Mouse (Mus musculus) heart, embryonic 10.5 days (tissue): Measurements from ENCODE around the gene Gusb. TPM values are rescaled to one million over a fixed set of nuclear protein-coding genes. Genes with fewer than 3 reads are reported as not detected.

Experiments
- DNase-seq: peaks from one replicate; pipeline ENCODE4 v3.0.0-alpha.2; 2017; ENCODE audit warnings: low spot score
- H3K27ac ChIP-seq: fragments of 300-500 bp; sonication (generic); 2 replicates; pipeline ENCODE4 v1.5.1; 2016; ENCODE audit warnings: mild to moderate bottlenecking
- H3K27me3 ChIP-seq: fragments of 300-500 bp; sonication (generic); 2 replicates; pipeline ENCODE4 v1.6.1; 2016; ENCODE audit warnings: mild to moderate bottlenecking; ENCODE audit not compliant: poor library complexity, insufficient read depth, severe bottlenecking
- H3K36me3 ChIP-seq: fragments of 300-500 bp; sonication (generic); 2 replicates; pipeline ENCODE4 v1.6.1; 2016; ENCODE audit warnings: mild to moderate bottlenecking, moderate library complexity
- H3K4me1 ChIP-seq: fragments of 300-500 bp; sonication (generic); 2 replicates; pipeline ENCODE4 v1.6.1; 2016; ENCODE audit warnings: mild to moderate bottlenecking
- H3K4me3 ChIP-seq: fragments of 300-500 bp; sonication (generic); 2 replicates; pipeline ENCODE4 v1.5.1; 2016; ENCODE audit warnings: mild to moderate bottlenecking, moderate library complexity
- H3K9me3 ChIP-seq: fragments of 300-500 bp; sonication (generic); 2 replicates; pipeline ENCODE4 v1.6.1; 2016; ENCODE audit warnings: mild to moderate bottlenecking, moderate library complexity
- WGBS: fragments of 180-500 bp; shearing (Covaris S2); methylation state at CpG from one replicate; pipeline ENCODE4 v1.1.7; 2016; 5-methylcytosine and 5-hydroxymethylcytosine counted together
- polyA plus RNA-seq: library from polyadenylated mRNA; unstranded; fragments of >200 nt; fragmentation: Nextera tagmentation; extraction: Ambion mirVana; gene quantifications from 2 replicates; pipeline ENCODE4 v1.2.1, GENCODE M21; 2016

The Gusb gene
- polyA plus RNA-seq, result 47.3 and 56.8 TPM in 2 replicates

- under 1% methylated on average over 39 of the region's 39 CpGs for WGBS
- H3K36me3 ChIP-seq, result peaks cover 9% of the 10 kb centered on the region; the same call in 1 of the 2 replicates
- peaks cover 22% of the 10 kb centered on the region for H3K4me1 ChIP-seq
- peak within 1 kb of the TSS; percentile 82 for H3K4me3 ChIP-seq
- H3K9me3 ChIP-seq, result no peaks in the 10 kb centered on the region
- H3K27me3 ChIP-seq, result no peaks in the 10 kb centered on the region
- DNase-seq, result peak; percentile 96
- peak within 1 kb of the TSS; percentile 94 for H3K27ac ChIP-seq
These were observed at the start of gene Gusb for GRCm38 (mm10) chr5:130002301-130003146. Gusb (minus strand) TSS chr5:130003049.

- peaks cover 39% of the 10 kb centered on the region for H3K36me3 ChIP-seq
- H3K9me3 ChIP-seq, result no peaks in the 10 kb centered on the region
These were observed 49.7 kb upstream of the Gusb start for GRCm38 (mm10) chr5:130052510-130052909.

GRCm38 (mm10) chr5:130051073-130051860 lies 48.4 kb upstream of the Gusb start:
- Histone ChIP-seq H3K4me1 (0 out of 2 replicates have a peak, but pooled peaks cover 5% of the 10 kb centered on the region), H3K27ac (no peak overlapping the region), H3K36me3 (peaks cover 50% of the 10 kb centered on the region), H3K9me3 (no peaks in the 10 kb centered on the region), H3K4me3 (no peak overlapping the region), H3K27me3 (peaks cover 59% of the 10 kb centered on the region)
- DNase-seq, result no peak
- WGBS, result 81% methylated on average over 15 of the region's 15 CpGs

More at GRCm38 (mm10) chr5:130052510-130052909, 49.7 kb upstream of the Gusb start:
- H3K4me3 ChIP-seq, result no peak overlapping the region
- H3K4me1 ChIP-seq, result no peaks in the 10 kb centered on the region
- no peak overlapping the region for H3K27ac ChIP-seq
- no peak for DNase-seq
- peaks cover 59% of the 10 kb centered on the region for H3K27me3 ChIP-seq
- 77% methylated on average over 5 of the region's 5 CpGs for WGBS

- Histone ChIP-seq H3K27ac (no peak overlapping the region), H3K4me3 (no peak overlapping the region), H3K4me1 (0 out of 2 replicates have a peak, but pooled peaks cover 7% of the 10 kb centered on the region), H3K9me3 (no peaks in the 10 kb centered on the region), H3K27me3 (peaks cover 65% of the 10 kb centered on the region), H3K36me3 (peaks cover 51% of the 10 kb centered on the region)
- WGBS, result 58% methylated on average over 6 of the region's 6 CpGs
- no peak for DNase-seq
These were observed 47.6 kb upstream of the Gusb start for GRCm38 (mm10) chr5:130050416-130050815.

GRCm38 (mm10) chr5:130048786-130049520 lies 46.1 kb upstream of the Gusb start:
- Histone ChIP-seq H3K9me3 (no peaks in the 10 kb centered on the region), H3K36me3 (peaks cover 56% of the 10 kb centered on the region), H3K4me1 (0 out of 2 replicates have a peak, but pooled peaks cover 7% of the 10 kb centered on the region), H3K27ac (no peak overlapping the region), H3K4me3 (no peak overlapping the region), H3K27me3 (peaks cover 70% of the 10 kb centered on the region)
- DNase-seq, result no peak
- WGBS, result 87% methylated on average over 15 of the region's 15 CpGs

- Histone ChIP-seq H3K27ac (no peak overlapping the region), H3K9me3 (no peaks in the 10 kb centered on the region), H3K27me3 (peaks cover 74% of the 10 kb centered on the region), H3K4me1 (0 out of 2 replicates have a peak, but pooled peaks cover 7% of the 10 kb centered on the region), H3K36me3 (peaks cover 73% of the 10 kb centered on the region), H3K4me3 (no peak overlapping the region)
- DNase-seq, result no peak
- 71% methylated on average over 6 of the region's 6 CpGs for WGBS
These were observed 44.2 kb upstream of the Gusb start for GRCm38 (mm10) chr5:130047013-130047412.

- peaks cover 75% of the 10 kb centered on the region for H3K36me3 ChIP-seq
- DNase-seq, result peak; percentile 87
These were observed 43.7 kb upstream of the Gusb start for GRCm38 (mm10) chr5:130046589-130046988.

GRCm38 (mm10) chr5:130046100-130046499 lies 43.3 kb upstream of the Gusb start:
- peaks cover 75% of the 10 kb centered on the region for H3K36me3 ChIP-seq
- H3K4me1 ChIP-seq, result 0 out of 2 replicates have a peak, but pooled peaks cover 7% of the 10 kb centered on the region
- H3K27ac ChIP-seq, result no peak overlapping the region
- no peak overlapping the region for H3K4me3 ChIP-seq
- WGBS, result 78% methylated on average over 7 of the region's 7 CpGs
- no peak for DNase-seq
- peaks cover 66% of the 10 kb centered on the region for H3K27me3 ChIP-seq
- H3K9me3 ChIP-seq, result no peaks in the 10 kb centered on the region

More at GRCm38 (mm10) chr5:130046589-130046988, 43.7 kb upstream of the Gusb start:
- H3K27me3 ChIP-seq, result peaks cover 70% of the 10 kb centered on the region
- WGBS, result 47% methylated on average over 10 of the region's 10 CpGs
- H3K4me1 ChIP-seq, result 0 out of 2 replicates have a peak, but pooled peaks cover 7% of the 10 kb centered on the region
- no peaks in the 10 kb centered on the region for H3K9me3 ChIP-seq
- no peak overlapping the region for H3K27ac ChIP-seq
- no peak overlapping the region for H3K4me3 ChIP-seq

- Histone ChIP-seq H3K36me3 (peaks cover 80% of the 10 kb centered on the region), H3K9me3 (no peaks in the 10 kb centered on the region), H3K27me3 (peaks cover 66% of the 10 kb centered on the region), H3K27ac (no peak overlapping the region), H3K4me1 (0 out of 2 replicates have a peak, but pooled peaks cover 7% of the 10 kb centered on the region), H3K4me3 (no peak overlapping the region)
- DNase-seq, result no peak
- 89% methylated on average over 7 of the region's 7 CpGs for WGBS
These were observed 41.4 kb upstream of the Gusb start for GRCm38 (mm10) chr5:130044201-130044695.

GRCm38 (mm10) chr5:130043741-130044140 lies 40.9 kb upstream of the Gusb start:
- no peaks in the 10 kb centered on the region for H3K9me3 ChIP-seq
- H3K27ac ChIP-seq, result no peak overlapping the region
- WGBS, result 86% methylated on average over 3 of the region's 3 CpGs
- H3K27me3 ChIP-seq, result peaks cover 61% of the 10 kb centered on the region
- no peak overlapping the region for H3K4me3 ChIP-seq
- H3K36me3 ChIP-seq, result peaks cover 76% of the 10 kb centered on the region
- no peak for DNase-seq
- 0 out of 2 replicates have a peak, but pooled peaks cover 7% of the 10 kb centered on the region for H3K4me1 ChIP-seq

GRCm38 (mm10) chr5:130041262-130041661 lies 38.4 kb upstream of the Gusb start:
- Histone ChIP-seq H3K4me3 (no peak overlapping the region), H3K27me3 (peaks cover 56% of the 10 kb centered on the region), H3K4me1 (0 out of 2 replicates have a peak, but pooled peaks cover 3% of the 10 kb centered on the region), H3K27ac (no peak overlapping the region), H3K9me3 (no peaks in the 10 kb centered on the region), H3K36me3 (peaks cover 65% of the 10 kb centered on the region)
- WGBS, result 86% methylated on average over 4 of the region's 4 CpGs
- no peak for DNase-seq

GRCm38 (mm10) chr5:130040797-130041196 lies 37.9 kb upstream of the Gusb start:
- no peak overlapping the region for H3K27ac ChIP-seq
- peaks cover 53% of the 10 kb centered on the region for H3K27me3 ChIP-seq
- no peak for DNase-seq
- H3K4me1 ChIP-seq, result no peaks in the 10 kb centered on the region
- peaks cover 65% of the 10 kb centered on the region for H3K36me3 ChIP-seq
- H3K4me3 ChIP-seq, result no peak overlapping the region
- WGBS, result 94% methylated on average over 4 of the region's 4 CpGs
- H3K9me3 ChIP-seq, result no peaks in the 10 kb centered on the region
